Mouse (Mus musculus) midbrain, embryonic 10.5 days (tissue): Measurements from ENCODE around the gene AU040320. TPM values are rescaled to one million over a fixed set of nuclear protein-coding genes. Genes with fewer than 3 reads are reported as not detected.

Experiments used
- DNase-seq: peaks from one replicate; pipeline ENCODE4 v3.0.0-alpha.2; 2017; ENCODE audit warnings: low spot score
- H3K27ac ChIP-seq: fragments of 300-500 bp; sonication (generic); replicated peaks from 2 replicates; pipeline ENCODE4 v1.5.1; 2016; ENCODE audit warnings: mild to moderate bottlenecking
- H3K27me3 ChIP-seq: fragments of 300-500 bp; sonication (generic); 2 replicates; pipeline ENCODE4 v1.6.1; 2016; ENCODE audit warnings: low read depth, mild to moderate bottlenecking; ENCODE audit not compliant: poor library complexity, severe bottlenecking
- H3K36me3 ChIP-seq: fragments of 300-500 bp; sonication (generic); 2 replicates; pipeline ENCODE4 v1.6.1; 2016; ENCODE audit warnings: mild to moderate bottlenecking, moderate library complexity
- H3K4me1 ChIP-seq: fragments of 300-500 bp; sonication (generic); 2 replicates; pipeline ENCODE4 v1.6.1; 2016
- H3K4me3 ChIP-seq: fragments of 300-500 bp; sonication (generic); 2 replicates; pipeline ENCODE4 v1.5.1; 2016; ENCODE audit warnings: mild to moderate bottlenecking, moderate library complexity
- H3K9me3 ChIP-seq: fragments of 300-500 bp; sonication (generic); replicated peaks from 2 replicates; pipeline ENCODE4 v1.6.1; 2016; ENCODE audit warnings: mild to moderate bottlenecking
- WGBS: fragments of 180-500 bp; shearing (Covaris S2); methylation state at CpG from one replicate; pipeline ENCODE4 v1.1.7; 2016; 5-methylcytosine and 5-hydroxymethylcytosine counted together
- polyA plus RNA-seq: library from polyadenylated mRNA; unstranded; fragments of >200 nt; fragmentation: Nextera tagmentation; extraction: Ambion mirVana; gene quantifications from 2 replicates; pipeline ENCODE4 v1.2.1, GENCODE M21; 2016

AU040320 gene
- polyA plus RNA-seq, 1 experiment from 2014 or later, result 24.4 TPM

DNA sequence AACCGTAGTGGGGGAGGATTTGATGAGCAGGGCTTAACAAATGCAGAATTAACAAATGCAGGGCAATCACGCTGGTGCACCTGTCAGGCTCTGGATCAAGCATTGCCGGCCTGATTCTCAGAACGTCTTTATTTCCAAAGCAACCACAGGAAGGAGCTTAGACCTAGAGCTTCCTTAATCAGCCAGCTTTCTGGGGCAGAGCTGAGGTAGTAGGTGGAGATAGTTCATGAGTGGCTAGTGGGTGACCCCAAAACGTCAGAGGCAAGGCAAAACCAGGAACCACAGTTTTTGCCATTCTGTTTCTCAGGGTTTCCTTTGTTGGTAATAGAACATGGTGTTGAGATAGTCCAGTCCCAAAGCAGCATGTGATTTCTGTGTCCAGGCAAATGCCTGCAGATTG is 61.5 kb downstream of the AU040320 start:
- no peak for DNase-seq
- WGBS, result 79% methylated on average over 5 of the region's 5 CpGs
- Histone ChIP-seq H3K4me1 (no peaks in the 10 kb centered on the region), H3K9me3 (no peaks in the 10 kb centered on the region), H3K27ac (no peak overlapping the region), H3K4me3 (no peak overlapping the region), H3K27me3 (no peaks in the 10 kb centered on the region), H3K36me3 (peaks cover 58% of the 10 kb centered on the region)

DNA sequence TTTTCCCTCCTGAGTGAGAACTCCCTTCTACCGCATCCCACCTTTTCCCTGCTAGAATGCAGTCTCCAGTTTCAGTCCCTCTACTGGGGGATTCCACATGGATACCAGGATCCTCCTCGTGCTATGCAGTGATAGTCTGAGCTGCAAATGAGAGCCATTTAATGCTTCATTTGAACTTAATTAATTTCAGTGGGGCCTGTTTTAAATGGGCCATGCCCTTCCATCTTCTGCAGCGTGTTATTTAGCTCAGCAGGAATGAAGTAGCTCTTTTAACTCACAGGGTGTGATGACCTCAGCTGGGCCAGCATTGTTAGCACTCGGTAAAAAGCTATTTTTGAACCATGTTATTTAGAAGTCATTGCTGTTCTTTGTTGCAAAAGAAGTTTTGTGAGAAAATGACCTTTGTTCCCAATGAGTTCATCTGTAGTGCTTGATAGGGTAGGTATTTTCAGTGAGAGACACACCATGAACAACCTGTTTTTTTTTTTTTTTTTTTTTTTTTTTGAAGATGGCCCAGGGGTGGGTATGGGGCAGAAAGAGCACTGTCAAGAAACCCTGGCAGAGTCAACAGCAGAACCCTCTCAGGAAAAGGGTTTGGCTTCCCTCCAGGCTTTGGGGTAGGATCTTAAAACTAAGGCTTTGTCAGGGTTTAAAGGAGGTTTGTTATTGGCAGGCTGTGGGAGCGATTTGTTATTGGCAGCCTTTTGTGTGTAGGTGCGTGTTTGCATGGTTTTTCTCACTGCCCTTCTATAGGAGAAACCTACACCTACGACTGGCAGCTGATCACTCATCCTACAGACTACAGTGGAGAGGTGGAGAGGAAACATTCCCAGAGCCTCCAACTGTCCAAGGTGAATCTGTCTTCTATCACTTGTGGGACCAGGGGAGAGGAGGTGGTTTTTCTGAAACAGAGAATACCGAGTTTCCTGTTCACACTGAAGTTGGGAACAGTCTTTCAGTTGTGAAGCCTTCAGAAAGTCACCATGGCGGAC is 69.8 kb downstream of the AU040320 start:
- H3K9me3 ChIP-seq, result no peaks in the 10 kb centered on the region
- DNase-seq, result no peak
- no peaks in the 10 kb centered on the region for H3K27me3 ChIP-seq
- H3K4me1 ChIP-seq, result no peaks in the 10 kb centered on the region
- WGBS, result 78% methylated on average over 9 of the region's 9 CpGs
- H3K36me3 ChIP-seq, result peaks cover 58% of the 10 kb centered on the region
- H3K4me3 ChIP-seq, result no peak overlapping the region
- no peak overlapping the region for H3K27ac ChIP-seq

DNA sequence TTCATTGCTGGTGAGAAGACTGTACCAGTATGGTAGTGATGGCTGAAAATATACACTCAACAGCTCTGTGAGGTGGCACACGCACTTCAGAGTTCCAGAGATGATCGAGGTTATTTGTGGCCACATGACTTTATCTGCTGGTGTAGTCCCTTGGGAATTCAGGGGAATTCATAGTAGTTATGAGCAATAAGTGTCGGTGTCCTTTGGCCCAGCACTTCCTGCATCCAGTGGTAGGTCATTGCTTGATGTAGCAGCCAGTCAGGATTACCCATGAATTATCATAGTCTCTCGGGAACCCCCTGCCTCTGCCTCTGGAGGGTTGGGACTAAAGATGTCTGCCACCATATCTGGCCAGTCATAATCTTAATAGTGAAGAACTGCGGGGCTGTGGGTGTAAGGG is 70.6 kb downstream of the AU040320 start:
- 95% methylated on average over 5 of the region's 5 CpGs for WGBS
- H3K9me3 ChIP-seq, result no peaks in the 10 kb centered on the region
- H3K4me3 ChIP-seq, result no peak overlapping the region
- H3K27ac ChIP-seq, result no peak overlapping the region
- no peaks in the 10 kb centered on the region for H3K27me3 ChIP-seq
- no peaks in the 10 kb centered on the region for H3K4me1 ChIP-seq
- peaks cover 56% of the 10 kb centered on the region for H3K36me3 ChIP-seq
- DNase-seq, result no peak

DNA sequence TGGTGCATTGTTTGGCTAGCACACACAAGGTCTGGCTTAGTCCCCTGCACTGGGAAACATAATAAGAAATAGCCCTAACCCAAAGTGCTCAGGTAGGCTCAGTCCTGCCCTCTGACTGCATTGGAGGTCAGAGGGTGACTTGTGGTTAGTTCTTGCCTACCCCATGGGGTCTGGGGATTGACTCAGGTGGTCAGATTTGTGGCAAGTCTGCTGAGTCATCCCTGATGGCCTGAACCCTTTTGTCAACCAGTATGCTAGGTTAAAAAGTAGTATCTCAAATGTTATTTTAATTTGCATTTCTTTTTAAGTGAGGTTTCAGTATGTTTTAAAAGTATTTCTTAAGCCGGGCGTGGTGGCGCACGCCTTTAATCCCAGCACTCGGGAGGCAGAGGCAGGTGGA is 77.8 kb downstream of the AU040320 start:
- Histone ChIP-seq H3K27me3 (no peaks in the 10 kb centered on the region), H3K36me3 (peaks cover 66% of the 10 kb centered on the region), H3K27ac (no peak overlapping the region), H3K4me1 (no peaks in the 10 kb centered on the region), H3K4me3 (no peak overlapping the region), H3K9me3 (no peaks in the 10 kb centered on the region)
- no peak for DNase-seq
- 98% methylated on average over 5 of the region's 5 CpGs for WGBS

DNA sequence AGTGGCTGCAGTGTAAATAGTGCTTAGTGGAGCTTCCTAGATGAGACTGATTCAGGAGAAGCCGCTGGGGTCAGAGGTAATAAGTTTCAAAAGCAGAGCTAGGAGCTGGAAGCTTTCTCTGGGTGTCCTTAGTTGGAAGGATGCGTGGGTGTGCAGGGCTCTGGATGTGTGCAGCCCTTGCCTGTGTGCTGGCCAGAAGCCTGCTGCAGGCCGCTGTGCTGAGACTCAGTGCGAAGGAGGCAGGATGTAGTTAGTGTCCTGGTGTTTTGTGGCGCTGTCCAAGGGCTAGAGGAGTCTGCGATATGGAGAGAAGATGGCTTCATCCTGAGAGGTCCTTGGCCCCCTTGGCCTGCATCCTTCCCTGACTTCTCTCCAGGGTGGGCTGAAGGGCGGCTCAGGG is 85.5 kb downstream of the AU040320 start:
- WGBS, result 84% methylated on average over 7 of the region's 7 CpGs
- Histone ChIP-seq H3K9me3 (no peaks in the 10 kb centered on the region), H3K4me1 (peaks cover 3% of the 10 kb centered on the region), H3K4me3 (no peak overlapping the region), H3K27ac (0 out of 2 replicates have a peak overlapping the region, but pooled peaks have one; percentile 17), H3K36me3 (peaks cover 81% of the 10 kb centered on the region), H3K27me3 (no peaks in the 10 kb centered on the region)
- no peak for DNase-seq

DNA sequence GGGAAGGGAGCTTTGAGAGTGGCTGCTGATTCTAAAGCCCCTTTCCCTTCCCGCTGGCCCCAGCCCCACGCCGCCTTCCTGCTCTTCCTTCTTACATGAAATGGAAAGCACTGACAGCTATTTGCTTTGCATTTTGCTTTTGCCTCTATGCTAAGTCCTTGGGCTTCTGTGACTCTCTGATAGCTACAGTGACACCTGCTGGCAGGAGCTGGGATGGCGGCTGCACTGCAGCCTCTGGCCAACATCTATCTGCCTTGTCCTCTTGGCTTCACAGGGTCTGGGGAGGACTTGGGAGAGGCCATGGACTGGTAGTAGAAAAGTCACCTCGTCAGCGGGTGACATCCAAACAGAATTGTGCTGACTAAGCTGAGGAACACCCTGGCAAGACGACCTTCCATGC is 86.5 kb downstream of the AU040320 start:
- WGBS, result 17% methylated on average over 7 of the region's 7 CpGs
- DNase-seq, result peak; percentile 84
- Histone ChIP-seq H3K4me3 (no peak overlapping the region), H3K36me3 (peaks cover 75% of the 10 kb centered on the region), H3K4me1 (peaks cover 3% of the 10 kb centered on the region), H3K27ac (no peak overlapping the region), H3K27me3 (no peaks in the 10 kb centered on the region), H3K9me3 (no peaks in the 10 kb centered on the region)

DNA sequence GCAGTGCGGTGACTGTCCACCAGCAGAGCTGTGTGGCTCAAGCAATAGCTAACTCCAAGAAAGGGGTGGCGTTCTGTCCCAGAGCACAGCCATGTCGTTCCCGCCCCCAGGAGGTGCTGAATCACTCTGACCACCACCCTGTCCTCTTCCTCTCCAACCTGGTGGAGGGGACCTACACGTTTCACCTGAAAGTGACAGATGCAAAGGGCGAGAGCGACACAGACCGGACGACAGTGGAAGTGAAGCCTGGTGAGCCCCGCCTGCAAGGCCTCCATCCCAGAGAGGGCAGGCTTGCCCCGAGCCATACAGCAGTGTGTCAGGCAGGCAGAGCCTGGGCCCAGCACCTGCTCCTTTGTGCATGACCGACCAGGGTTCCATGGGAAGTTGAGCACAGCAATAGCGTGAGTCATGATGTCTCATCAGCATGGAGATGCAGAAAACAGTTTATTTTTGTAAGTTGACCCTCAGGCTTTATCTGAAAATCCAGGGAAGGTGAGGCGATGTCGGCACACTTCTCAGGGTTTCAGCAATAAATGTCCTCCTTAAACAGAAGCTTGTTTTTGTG is 87.7 kb downstream of the AU040320 start:
- no peak overlapping the region for H3K4me3 ChIP-seq
- peaks cover 67% of the 10 kb centered on the region for H3K36me3 ChIP-seq
- no peak for DNase-seq
- no peaks in the 10 kb centered on the region for H3K27me3 ChIP-seq
- H3K9me3 ChIP-seq, result no peaks in the 10 kb centered on the region
- WGBS, result 92% methylated on average over 15 of the region's 15 CpGs
- H3K27ac ChIP-seq, result no peak overlapping the region
- H3K4me1 ChIP-seq, result peaks cover 7% of the 10 kb centered on the region

DNA sequence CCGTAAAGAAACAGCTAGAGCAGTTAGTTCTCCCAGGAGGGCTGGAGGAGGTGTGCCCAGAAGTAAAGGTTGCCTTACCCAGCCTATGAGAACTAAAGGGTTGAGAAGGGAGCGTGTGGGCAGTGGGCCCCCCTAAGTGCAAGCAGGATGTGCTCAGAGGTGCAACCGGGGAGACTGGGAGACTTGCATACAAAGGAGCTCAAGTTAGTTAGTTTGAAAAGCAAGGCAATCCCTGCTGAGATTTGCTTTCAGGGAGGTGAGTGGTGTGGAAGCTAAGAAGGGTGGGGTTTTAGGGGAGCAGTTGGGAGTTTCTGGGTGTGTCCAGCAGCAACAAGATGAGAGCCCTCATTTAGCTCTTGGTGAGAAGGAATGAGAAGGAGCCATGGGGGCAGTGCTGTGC is 89.6 kb downstream of the AU040320 start:
- Histone ChIP-seq H3K27me3 (no peaks in the 10 kb centered on the region), H3K27ac (no peak overlapping the region), H3K4me3 (no peak overlapping the region), H3K4me1 (peaks cover 7% of the 10 kb centered on the region), H3K36me3 (peaks cover 73% of the 10 kb centered on the region), H3K9me3 (no peaks in the 10 kb centered on the region)
- 66% methylated on average over 3 of the region's 3 CpGs for WGBS
- DNase-seq, result no peak

DNA sequence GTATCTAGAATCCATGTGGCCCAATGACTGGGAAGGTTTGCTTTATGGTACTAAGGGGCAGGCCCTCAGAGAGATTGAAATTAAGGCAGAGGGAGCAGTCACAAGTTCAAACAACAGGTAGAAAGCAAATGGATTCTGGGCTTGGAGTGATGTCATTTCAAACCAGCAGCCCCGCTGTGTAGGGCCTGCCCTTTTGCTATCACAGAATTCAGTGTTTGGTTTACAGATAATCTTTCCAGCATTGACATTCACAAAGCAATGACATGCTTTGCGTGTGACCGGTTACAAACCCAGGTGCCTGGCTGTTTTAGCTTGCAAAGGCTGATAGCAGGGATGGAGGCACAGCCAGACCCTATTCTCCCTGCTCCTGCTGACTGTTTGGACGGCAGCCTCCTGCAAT is 92.3 kb downstream of the AU040320 start:
- H3K36me3 ChIP-seq, result peaks cover 72% of the 10 kb centered on the region
- 91% methylated on average over 4 of the region's 4 CpGs for WGBS
- H3K4me1 ChIP-seq, result 0 out of 2 replicates have a peak, but pooled peaks cover 4% of the 10 kb centered on the region
- no peak overlapping the region for H3K4me3 ChIP-seq
- H3K9me3 ChIP-seq, result no peaks in the 10 kb centered on the region
- no peak for DNase-seq
- no peak overlapping the region for H3K27ac ChIP-seq
- H3K27me3 ChIP-seq, result no peaks in the 10 kb centered on the region

DNA sequence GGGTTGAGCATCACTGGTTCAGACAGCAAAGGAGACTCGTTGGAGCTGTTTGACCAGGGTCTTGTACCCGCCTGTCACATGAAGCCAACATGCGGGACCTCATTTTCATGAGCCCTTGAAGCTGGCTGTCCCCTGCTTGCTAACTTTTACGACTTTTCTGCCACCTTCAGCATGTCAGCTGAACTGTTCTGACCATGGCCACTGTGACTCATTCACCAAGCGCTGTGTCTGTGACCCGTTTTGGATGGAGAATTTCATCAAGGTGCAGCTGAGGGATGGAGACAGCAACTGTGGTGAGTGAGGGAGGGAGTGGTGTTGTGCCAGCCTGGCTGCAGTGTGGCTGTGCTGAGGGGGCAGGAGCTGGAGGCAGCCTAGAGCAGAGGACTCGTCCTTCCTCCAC is 93.6 kb downstream of the AU040320 start:
- peak; percentile 8 for DNase-seq
- WGBS, result 74% methylated on average over 7 of the region's 7 CpGs
- H3K36me3 ChIP-seq, result peaks cover 77% of the 10 kb centered on the region
- H3K4me1 ChIP-seq, result 0 out of 2 replicates have a peak, but pooled peaks cover 4% of the 10 kb centered on the region
- no peaks in the 10 kb centered on the region for H3K27me3 ChIP-seq
- no peak overlapping the region for H3K27ac ChIP-seq
- H3K4me3 ChIP-seq, result no peak overlapping the region
- no peaks in the 10 kb centered on the region for H3K9me3 ChIP-seq

DNA sequence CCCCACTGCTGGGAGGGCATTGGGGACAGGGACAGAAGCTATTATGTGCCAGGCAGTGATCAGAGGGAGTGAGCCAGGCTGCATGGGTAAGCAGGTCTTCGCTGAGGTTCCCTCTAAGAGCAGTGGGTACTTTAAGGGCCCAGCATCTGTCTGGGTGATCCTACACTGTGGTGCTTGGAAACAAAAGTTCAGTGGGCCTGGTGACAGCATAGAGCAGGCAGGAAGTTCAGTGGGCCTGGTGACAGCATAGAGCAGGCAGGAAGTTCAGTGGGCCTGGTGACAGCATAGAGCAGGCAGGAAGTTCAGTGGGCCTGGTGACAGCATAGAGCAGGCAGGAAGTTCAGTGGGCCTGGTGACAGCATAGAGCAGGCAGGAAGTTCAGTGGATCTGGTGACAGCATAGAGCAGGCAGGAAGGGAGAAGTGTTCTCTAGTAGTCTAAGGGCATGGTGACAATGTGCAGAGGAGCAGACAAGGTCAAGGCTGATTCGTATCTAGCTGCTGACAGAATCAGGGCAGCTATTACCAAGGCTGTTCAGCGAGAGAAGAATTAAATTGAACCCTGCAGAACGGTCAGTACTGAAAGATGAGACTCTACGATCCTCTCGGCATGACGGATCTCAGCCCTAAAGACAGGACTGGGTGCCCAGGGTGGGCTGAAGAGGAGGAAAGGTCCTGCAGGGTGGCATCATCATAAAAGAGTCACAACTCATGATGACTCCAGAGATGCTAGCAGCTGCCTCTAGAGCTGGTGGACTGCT is 96.9 kb downstream of the AU040320 start:
- no peak overlapping the region for H3K4me3 ChIP-seq
- 89% methylated on average over 7 of the region's 7 CpGs for WGBS
- H3K27me3 ChIP-seq, result no peaks in the 10 kb centered on the region
- H3K4me1 ChIP-seq, result 0 out of 2 replicates have a peak, but pooled peaks cover 4% of the 10 kb centered on the region
- H3K9me3 ChIP-seq, result no peaks in the 10 kb centered on the region
- peaks cover 87% of the 10 kb centered on the region for H3K36me3 ChIP-seq
- DNase-seq, result no peak
- no peak overlapping the region for H3K27ac ChIP-seq

DNA sequence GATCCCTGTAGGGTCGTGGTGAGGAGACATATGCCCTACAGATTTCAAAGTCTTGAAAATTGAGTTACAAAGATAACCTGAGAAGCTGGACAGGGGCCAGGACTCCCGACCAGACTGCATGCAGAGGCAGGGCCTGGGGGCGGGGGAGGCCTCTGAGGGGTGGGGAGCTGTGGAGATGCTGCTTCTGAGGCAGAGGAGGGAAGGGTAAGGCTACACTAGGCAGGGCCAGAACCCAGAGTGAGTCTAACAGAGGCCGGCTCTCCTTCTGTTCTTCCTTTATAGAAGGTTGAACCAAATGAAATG is 97.4 kb downstream of the AU040320 start:
- Histone ChIP-seq H3K4me3 (no peak overlapping the region), H3K9me3 (no peaks in the 10 kb centered on the region), H3K27me3 (no peaks in the 10 kb centered on the region), H3K36me3 (peaks cover 89% of the 10 kb centered on the region), H3K4me1 (0 out of 2 replicates have a peak, but pooled peaks cover 3% of the 10 kb centered on the region), H3K27ac (no peak overlapping the region)
- no peak for DNase-seq
- 80% methylated on average over 4 of the region's 4 CpGs for WGBS

DNA sequence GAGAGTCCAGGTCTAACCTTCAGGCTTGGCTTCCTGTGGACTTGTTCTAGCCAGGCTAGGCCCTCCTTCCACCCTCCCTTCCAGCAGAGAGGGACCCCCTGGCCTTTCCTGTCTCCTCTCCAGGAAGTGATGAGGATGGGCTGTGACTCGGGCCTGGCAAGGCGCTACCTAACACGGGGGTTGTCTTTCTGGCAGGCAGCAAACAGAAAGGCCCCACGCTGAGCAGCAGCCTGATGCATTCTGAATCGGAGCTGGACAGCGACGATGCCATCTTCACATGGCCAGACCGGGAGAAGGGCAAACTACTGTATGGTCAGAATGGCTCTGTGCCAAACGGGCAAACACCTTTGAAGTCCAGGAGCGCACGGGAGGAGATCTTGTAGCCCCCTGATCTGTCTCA is 99.6 kb downstream of the AU040320 start:
- H3K9me3 ChIP-seq, result no peaks in the 10 kb centered on the region
- DNase-seq, result no peak
- H3K36me3 ChIP-seq, result peaks cover 77% of the 10 kb centered on the region
- no peak overlapping the region for H3K27ac ChIP-seq
- H3K27me3 ChIP-seq, result no peaks in the 10 kb centered on the region
- 74% methylated on average over 11 of the region's 11 CpGs for WGBS
- H3K4me1 ChIP-seq, result no peaks in the 10 kb centered on the region
- H3K4me3 ChIP-seq, result no peak overlapping the region
